Mouse (Mus musculus) small intestine, adult 2 months (tissue): ENCODE results near the gene Gm42421. TPM values are rescaled to one million over a fixed set of nuclear protein-coding genes. Genes with fewer than 3 reads are reported as not detected.

ENCODE experiments used
- H3K27ac ChIP-seq: fragments of 200-500 bp; 2 replicates; pipeline ENCODE4 v1.5.1; 2012; ENCODE audit warnings: low read depth, low read length, control low read depth, inconsistent platforms; ENCODE audit not compliant: insufficient read depth
- H3K27me3 ChIP-seq: fragments of 200-500 bp; 2 replicates; pipeline ENCODE4 v1.6.1; 2012; ENCODE audit warnings: mild to moderate bottlenecking, moderate library complexity, low read length, inconsistent platforms; ENCODE audit not compliant: control insufficient read depth, insufficient read depth
- H3K36me3 ChIP-seq: fragments of 200-500 bp; 2 replicates; pipeline ENCODE4 v1.6.1; 2012; ENCODE audit warnings: mild to moderate bottlenecking, low read length, control low read depth, inconsistent platforms; ENCODE audit not compliant: control insufficient read depth, insufficient read depth
- H3K4me1 ChIP-seq: fragments of 200-500 bp; 2 replicates; pipeline ENCODE4 v1.6.1; 2012; ENCODE audit warnings: low read length, inconsistent platforms, mixed read lengths; ENCODE audit not compliant: control insufficient read depth, insufficient read depth, insufficient read length
- H3K4me3 ChIP-seq: fragments of 200-500 bp; 2 replicates; pipeline ENCODE4 v1.5.1; 2012; ENCODE audit warnings: low read depth, mild to moderate bottlenecking, control low read depth, inconsistent platforms, low read length, moderate library complexity
- CTCF ChIP-seq: fragments of 200-500 bp; IDR thresholded peaks from 2 replicates; pipeline ENCODE4 v1.5.1; 2012; ENCODE audit warnings: low read depth, mild to moderate bottlenecking, control low read depth, inconsistent platforms, low read length, moderate library complexity, mixed read lengths; ENCODE audit not compliant: insufficient replicate concordance, insufficient read length; ENCODE audit errors: extremely low read depth
- POLR2A ChIP-seq: fragments of 200-500 bp; IDR thresholded peaks from 2 replicates; pipeline ENCODE4 v1.6.1; 2012; ENCODE audit warnings: low read depth, mild to moderate bottlenecking, control low read depth, inconsistent platforms, low read length, moderate library complexity
- WGBS: fragments of 180-500 bp; shearing (Covaris S2); methylation state at CpG from one replicate; pipeline ENCODE4 v1.1.7; 2018; 5-methylcytosine and 5-hydroxymethylcytosine counted together
- polyA plus RNA-seq: library from polyadenylated mRNA; depleted of rRNA; stranded (reverse); fragments of >200 nt; gene quantifications from 2 replicates; pipeline ENCODE4 v1.2.3, GENCODE M21; 2012; rRNA removed

Gene Gm42421
- polyA plus RNA-seq = not detected in 2 replicates

- 94% methylated on average over 8 of the region's 8 CpGs for WGBS
- Histone ChIP-seq H3K4me1 (peaks cover 7% of the 10 kb centered on the region; the same call in 1 of the 2 replicates), H3K4me3 (no peak within 1 kb of the TSS), H3K27ac (no peak within 1 kb of the TSS), H3K36me3 (peaks cover 41% of the 10 kb centered on the region), H3K27me3 (no peaks in the 10 kb centered on the region)
- no peak for TF ChIP-seq CTCF
Observed at GRCm38 (mm10) chr5:143927875-143928274, at the start of gene Gm42421. Gene Gm42421 (plus strand): TSS chr5:143928175.

GRCm38 (mm10) chr5:143885274-143885673 is 42.7 kb upstream of the Gm42421 start:
- over 99% methylated on average over 3 of the region's 3 CpGs for WGBS
- peaks cover 72% of the 10 kb centered on the region for H3K36me3 ChIP-seq
- no peaks in the 10 kb centered on the region for H3K27me3 ChIP-seq
- no peak overlapping the region for H3K27ac ChIP-seq
- TF ChIP-seq CTCF = no peak
- no peak for TF ChIP-seq POLR2A
- H3K4me3 ChIP-seq = no peak overlapping the region
- H3K4me1 ChIP-seq = no peaks in the 10 kb centered on the region

- Histone ChIP-seq H3K27ac (peak overlapping the region; percentile 50), H3K36me3 (peaks cover 48% of the 10 kb centered on the region), H3K27me3 (no peaks in the 10 kb centered on the region), H3K4me3 (no peak overlapping the region), H3K4me1 (peaks cover 9% of the 10 kb centered on the region)
- WGBS = 32% methylated on average over 6 of the region's 6 CpGs
- TF ChIP-seq POLR2A (no peak), CTCF (no peak)
Observed at GRCm38 (mm10) chr5:143890741-143891140, 37.2 kb upstream of the Gm42421 start.

GRCm38 (mm10) chr5:143892255-143892886 is 35.6 kb upstream of the Gm42421 start:
- H3K4me3 ChIP-seq = no peak overlapping the region
- peaks cover 9% of the 10 kb centered on the region for H3K4me1 ChIP-seq
- H3K27ac ChIP-seq = no peak overlapping the region
- no peaks in the 10 kb centered on the region for H3K27me3 ChIP-seq
- TF ChIP-seq POLR2A (no peak), CTCF (no peak)
- peaks cover 44% of the 10 kb centered on the region for H3K36me3 ChIP-seq
- 73% methylated on average over 9 of the region's 9 CpGs for WGBS

GRCm38 (mm10) chr5:143893396-143893795 is 34.6 kb upstream of the Gm42421 start:
- Histone ChIP-seq H3K27me3 (no peaks in the 10 kb centered on the region), H3K36me3 (peaks cover 48% of the 10 kb centered on the region), H3K4me1 (peaks cover 9% of the 10 kb centered on the region), H3K4me3 (no peak overlapping the region), H3K27ac (no peak overlapping the region)
- WGBS = 62% methylated on average over 5 of the region's 5 CpGs
- no peak for TF ChIP-seq CTCF
- TF ChIP-seq POLR2A = no peak

GRCm38 (mm10) chr5:143897635-143898330 is 30.2 kb upstream of the Gm42421 start, which contains the start of gene Ankrd61:
Gene Ankrd61 (minus strand): TSS chr5:143897685.
- TF ChIP-seq POLR2A (no peak), CTCF (no peak)
- Histone ChIP-seq H3K36me3 (peaks cover 63% of the 10 kb centered on the region), H3K4me1 (no peaks in the 10 kb centered on the region), H3K27ac (no peak within 1 kb of the TSS), H3K27me3 (no peaks in the 10 kb centered on the region), H3K4me3 (no peak within 1 kb of the TSS)
- 89% methylated on average over 14 of the region's 14 CpGs for WGBS

GRCm38 (mm10) chr5:143902111-143902510 is 25.9 kb upstream of the Gm42421 start:
- TF ChIP-seq POLR2A (no peak), CTCF (no peak)
- Histone ChIP-seq H3K4me3 (no peak overlapping the region), H3K27me3 (no peaks in the 10 kb centered on the region), H3K36me3 (peaks cover 70% of the 10 kb centered on the region), H3K27ac (no peak overlapping the region), H3K4me1 (no peaks in the 10 kb centered on the region)
- 78% methylated on average over 3 of the region's 3 CpGs for WGBS
